Mouse (Mus musculus) heart, postnatal 25 days (tissue): ENCODE results near the gene Caly. TPM values are rescaled to one million over a fixed set of nuclear protein-coding genes. Genes with fewer than 3 reads are reported as not detected.
A peak's percentile ranks its signal among the peaks of the same experiment; 100 is the strongest.

Experiments
- DNase-seq: peaks from one replicate; pipeline ENCODE4 v3.0.0; 2022; ENCODE audit warnings: low spot score
- intact Hi-C: fragments of 180-260 bp; cut with DNase I; formaldehyde crosslinking; loops from one replicate; pipeline ENCODE4 v1.15.1; 2025
- total RNA-seq, 2 experiments: library from RNA; stranded (reverse); gene quantifications; 2 replicates each; pipeline ENCODE4 v1.2.3; 2021

Gene Caly
- total RNA-seq, 2 experiments from 2014 or later, result not detected

DNA sequence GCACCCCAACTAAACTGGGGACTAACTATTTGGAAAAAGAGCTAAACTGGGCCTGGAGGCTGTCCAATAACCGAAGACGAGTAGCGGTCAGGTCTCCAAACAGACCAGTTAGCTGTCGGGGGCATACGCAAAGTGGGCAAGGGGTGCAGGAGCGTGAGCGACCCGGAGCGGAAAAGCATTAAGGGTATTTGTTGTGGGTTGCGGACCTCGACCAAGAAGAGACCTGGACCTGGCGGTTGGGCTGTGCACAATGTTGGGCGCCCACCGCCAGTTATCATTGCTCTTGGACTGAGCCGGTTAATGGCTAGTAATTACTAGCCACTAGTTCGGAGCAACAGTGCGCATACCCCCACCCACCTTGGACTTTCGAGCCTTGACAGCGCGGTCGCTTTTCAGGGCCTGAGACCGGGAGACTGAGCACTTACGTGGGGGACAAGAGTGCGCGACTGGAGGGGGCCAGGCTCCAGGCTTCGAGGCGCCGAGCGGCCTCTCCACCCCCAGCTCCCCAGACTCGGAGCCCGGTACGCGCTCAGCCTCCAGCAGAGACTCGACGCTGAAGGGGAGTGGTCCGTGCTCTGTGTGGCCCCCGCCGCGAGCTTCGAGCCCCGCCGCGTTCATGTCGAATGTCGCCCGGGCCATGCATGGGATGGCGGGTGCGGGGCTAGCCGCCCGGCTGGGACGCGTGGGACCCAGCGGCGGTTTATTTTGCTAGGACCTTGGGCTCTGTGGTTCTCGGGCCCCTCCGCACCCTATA, 33.8 kb downstream of the Caly start, which contains the start of gene Msx3:
Gene Msx3 (minus strand): TSS at position 729 of the 754 bp plus-strand sequence.
- intact Hi-C loops, result no loop called here
- no peak for DNase-seq

DNA sequence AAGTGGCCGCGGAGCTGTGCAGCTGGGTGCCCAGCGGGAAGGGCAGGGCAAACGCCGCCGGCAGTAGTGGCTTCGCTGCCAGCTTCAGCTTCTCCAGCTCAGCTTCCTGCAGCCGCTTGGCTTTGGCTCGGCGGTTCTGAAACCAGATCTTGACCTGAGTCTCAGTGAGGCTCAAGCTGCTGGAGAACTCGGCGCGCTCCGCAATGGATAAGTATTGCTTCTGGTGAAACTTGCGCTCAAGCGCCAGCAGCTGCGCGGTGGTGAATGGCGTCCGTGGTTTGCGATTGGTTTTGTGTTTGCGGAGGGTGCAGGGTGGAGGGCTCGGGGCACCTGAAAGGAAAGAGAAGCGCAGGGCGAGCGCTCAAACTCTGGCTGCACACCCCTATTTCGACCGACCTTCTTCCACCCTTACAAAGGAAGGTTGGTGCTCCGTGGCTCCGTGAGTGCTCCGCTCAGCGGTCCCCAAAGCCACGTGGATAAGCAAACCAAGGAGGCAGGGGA, 34.5 kb downstream of the Caly start:
- DNase-seq, result no peak
- intact Hi-C loops, result no loop called here

DNA sequence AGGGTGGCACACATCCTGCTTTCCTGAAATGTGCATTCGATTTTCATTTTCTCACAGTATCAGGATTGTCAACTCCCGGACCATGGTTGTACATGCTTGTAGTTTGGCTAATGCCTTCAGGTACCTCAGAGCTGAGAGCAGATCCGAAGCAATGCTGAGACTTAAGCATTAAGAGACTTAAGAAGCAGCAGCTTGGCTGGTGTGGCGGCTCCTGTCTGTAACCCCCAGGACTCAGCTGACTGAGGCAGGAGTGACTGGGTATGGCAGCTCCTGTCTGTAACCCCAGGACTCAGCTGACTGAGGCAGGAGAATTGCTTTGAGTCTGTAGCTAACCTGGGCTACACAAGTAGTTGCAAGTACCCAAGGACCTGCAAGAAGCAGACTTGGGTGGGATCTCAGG, 36.8 kb downstream of the Caly start:
- no peak for DNase-seq
- intact Hi-C loops, result no loop called here

DNA sequence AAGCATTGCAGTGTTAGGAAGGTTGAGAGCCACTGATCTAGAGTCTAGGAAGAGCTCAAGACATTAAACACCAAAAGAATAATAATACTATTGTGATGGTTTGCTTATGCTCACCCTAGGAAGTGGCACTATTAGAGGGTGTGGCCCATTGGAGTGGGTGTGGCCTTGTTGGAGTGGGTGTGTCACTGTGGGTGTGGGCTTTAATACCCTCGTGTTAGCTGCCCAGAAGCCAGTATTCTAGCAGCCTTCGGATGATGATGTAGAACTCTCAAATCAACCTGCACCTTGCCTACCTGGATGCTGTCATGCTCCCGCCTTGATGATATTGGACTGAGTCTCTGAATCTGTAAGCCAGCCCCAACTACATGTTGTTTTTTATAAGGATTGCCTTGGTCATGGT, 39.6 kb downstream of the Caly start:
- DNase-seq, result no peak
- intact Hi-C loops, result no loop called here

DNA sequence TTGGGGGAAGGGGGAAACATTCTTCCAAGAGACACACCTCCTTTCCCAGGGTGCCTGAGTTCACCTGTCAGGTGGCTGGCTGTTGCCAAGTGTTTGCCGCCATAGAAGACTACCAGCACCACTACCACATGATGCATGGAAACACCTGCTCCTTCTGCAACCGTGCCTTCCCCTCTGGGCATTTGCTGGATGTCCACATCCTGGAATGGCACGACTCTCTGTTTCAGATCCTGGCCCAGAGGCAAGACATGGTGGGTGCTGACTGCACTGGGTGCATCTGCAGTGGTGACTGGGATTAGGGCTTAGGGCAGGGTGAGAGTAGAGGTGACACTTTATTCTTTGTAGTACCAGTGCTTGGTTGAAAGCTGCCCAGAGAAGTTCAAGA, 45.2 kb downstream of the Caly start:
- intact Hi-C loops, result loop anchor here (5.0 to 10.0 kb wide), 2 partner anchors 78 to 100 kb away; partner anchors contain the start of genes Echs1, Mtg1 and Paox
- no peak for DNase-seq

DNA sequence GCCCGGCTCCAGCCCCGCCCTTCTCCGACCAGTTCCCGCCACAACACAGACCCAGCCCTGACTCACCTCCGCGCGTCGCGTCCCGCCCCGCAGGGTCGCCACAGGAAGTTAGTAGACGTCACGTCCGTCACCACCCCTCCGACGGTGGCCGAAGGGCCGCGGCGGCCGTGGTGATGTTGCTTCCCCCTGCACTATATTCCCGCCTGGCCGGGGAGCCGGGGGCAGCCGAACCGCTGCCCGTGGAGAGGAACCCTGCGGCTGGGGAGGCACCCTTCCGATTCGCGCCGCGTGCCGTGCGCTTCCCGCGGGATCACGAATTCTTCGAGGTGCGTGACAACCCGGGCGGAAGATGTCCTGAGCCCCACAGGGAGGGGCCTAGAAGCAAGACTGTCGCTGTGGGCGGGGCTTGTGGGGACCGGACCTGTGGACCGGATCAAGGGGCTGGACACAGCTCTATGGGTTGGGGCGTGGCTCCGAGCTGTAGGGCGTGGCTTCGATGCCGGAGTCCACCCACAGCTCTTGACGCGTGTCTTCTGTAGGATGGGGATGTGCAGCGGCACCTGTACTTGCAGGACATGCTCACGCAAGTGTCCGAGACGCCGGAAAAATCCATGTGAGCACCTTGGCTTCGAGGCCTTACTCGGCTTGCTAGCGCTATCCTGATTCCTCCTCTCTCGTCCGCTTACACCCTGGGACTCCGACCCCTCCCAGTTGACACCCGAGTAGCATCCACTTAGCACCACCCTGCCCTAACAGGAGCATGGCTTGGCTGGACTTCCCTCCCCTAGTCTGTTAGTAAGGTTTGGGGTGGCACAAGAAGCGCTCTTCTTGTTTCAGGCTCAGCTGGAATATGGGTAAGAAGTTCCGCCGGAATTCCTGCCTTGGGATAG, 45.8 kb downstream of the Caly start, which contains the start of the genes Zfp511 and Tubgcp2:
Gene Zfp511 (plus strand): TSS at position 111 of the 890 bp plus-strand sequence.
Gene Tubgcp2 (minus strand): TSS at position 389 of the 890 bp plus-strand sequence.
- intact Hi-C loops, result loop anchor here (5.0 to 10.0 kb wide), 2 partner anchors 78 to 101 kb away; partner anchors contain the start of genes Echs1, Mtg1 and Paox
- DNase-seq, result peak; percentile 90

DNA sequence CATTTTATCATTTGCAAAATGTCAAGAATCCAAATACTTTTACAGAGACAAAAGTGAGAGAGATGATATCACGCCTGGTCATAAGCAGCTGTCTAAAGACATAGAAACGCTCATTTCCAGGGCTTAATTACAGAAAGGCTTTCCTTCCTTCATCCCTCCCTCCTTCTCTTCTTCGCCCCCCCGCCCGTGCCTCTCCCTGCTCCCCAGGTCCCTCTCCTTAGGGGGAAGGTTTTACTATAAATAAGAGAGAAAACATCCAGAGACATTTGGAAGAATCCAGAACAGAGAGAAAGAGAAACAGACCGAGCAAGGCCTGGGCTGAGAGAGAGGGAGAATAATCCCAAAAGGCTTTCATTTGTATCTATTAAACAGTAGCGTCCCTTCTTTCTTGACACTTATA, 46.9 kb downstream of the Caly start:
- no peak for DNase-seq
- intact Hi-C loops, result loop anchor here (5.0 to 10.0 kb wide), 2 partner anchors 79 to 102 kb away; partner anchors contain the start of genes Echs1, Mtg1 and Paox

DNA sequence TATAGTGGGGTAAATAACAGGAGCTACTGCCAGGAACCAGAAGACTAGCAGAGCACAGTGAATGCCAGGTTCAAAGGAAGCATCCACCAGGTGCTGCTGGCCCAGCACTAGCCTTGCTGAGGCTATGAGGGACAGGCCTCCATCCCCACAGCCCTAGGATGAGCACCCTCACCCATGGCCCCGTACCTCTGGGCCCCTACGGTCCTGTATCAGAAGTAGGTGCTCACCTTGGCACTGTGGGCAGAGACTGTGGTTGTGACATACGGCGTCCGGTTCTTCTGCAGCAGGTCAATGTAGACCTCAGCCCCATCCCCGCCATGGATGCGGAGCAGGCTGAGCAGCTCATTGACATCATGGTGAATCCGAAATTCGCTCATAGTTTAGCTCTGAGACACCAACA, 49.0 kb downstream of the Caly start:
- no peak for DNase-seq
- intact Hi-C loops, result loop anchor here (10.0 kb wide), 1 partner anchor 81 kb away; the partner anchor contains the start of genes Echs1 and Paox

DNA sequence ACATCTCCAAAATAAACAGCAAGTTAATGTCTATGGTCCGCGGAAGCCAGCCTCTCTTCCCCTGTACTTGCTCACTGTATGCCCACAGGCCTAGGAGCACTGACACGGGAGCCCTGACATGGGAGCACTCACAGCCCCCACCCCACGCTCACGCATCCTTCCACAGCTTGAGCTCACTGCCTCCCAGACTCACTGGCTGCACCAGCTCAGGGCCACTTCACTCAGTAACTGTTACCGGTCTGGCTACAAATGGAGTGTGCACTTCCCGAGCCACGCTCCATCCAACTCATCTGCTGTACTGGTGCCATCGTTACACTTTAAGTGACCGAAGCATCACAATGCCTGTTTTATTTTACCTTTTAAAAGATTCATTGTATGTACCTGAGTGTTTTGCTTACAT, 50.0 kb downstream of the Caly start:
- intact Hi-C loops, result loop anchor here (10.0 kb wide), 1 partner anchor 82 kb away; the partner anchor contains the start of genes Echs1 and Paox
- no peak for DNase-seq

DNA sequence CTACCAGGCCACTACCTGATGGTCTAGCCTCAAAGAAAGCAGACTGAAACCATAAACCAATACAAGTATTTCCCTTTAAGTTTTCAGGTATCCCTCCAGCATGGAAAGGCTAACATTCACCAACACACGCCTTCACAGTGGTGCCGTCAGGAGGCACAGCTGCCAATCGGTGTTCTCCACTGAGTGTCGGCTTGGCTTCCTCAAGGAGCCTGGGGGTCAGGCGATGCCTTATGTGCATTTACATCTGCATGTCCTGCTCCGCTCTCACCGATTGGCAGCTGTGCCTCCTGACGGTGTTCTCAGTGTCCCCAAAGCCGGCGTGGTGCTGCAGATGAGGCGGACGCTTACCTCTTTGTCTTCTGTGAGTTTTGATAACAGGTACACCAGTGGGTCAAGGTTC, 50.6 kb downstream of the Caly start:
- intact Hi-C loops, result loop anchor here (10.0 kb wide), 1 partner anchor 83 kb away; the partner anchor contains the start of genes Echs1 and Paox

More for the DNA sequence above, 50.6 kb downstream of the Caly start:
- DNase-seq, result no peak

Other genes with a start within 250 kb of the Caly start
- gene Adgra1, start 248.4 kb downstream of the Caly start, total RNA-seq, result under 1 TPM in 1 of 2 experiments, not detected in 1; 0.28 TPM
- gene Kndc1, start 187.9 kb downstream of the Caly start, total RNA-seq, result not detected
- gene Utf1, start 138.8 kb downstream of the Caly start, total RNA-seq, result not detected
- not detected for gene 6430531B16Rik, start 103.8 kb downstream of the Caly start, total RNA-seq
- gene Adam8, start 90.0 kb downstream of the Caly start, total RNA-seq, result under 1 TPM; 0.20 to 0.73 TPM
- gene Zfp511, start 46.2 kb downstream of the Caly start, total RNA-seq, result 10 to 100 TPM; 10.9 to 11.2 TPM
- 10 to 100 TPM; 25.4 to 27.2 TPM for gene Tubgcp2, start 45.9 kb downstream of the Caly start, total RNA-seq
- gene Msx3, start 33.5 kb downstream of the Caly start, total RNA-seq, result not detected
- gene Prap1, start 10.8 kb upstream of the Caly start, total RNA-seq, result not detected
- 10 to 100 TPM; 80.9 to 84.0 TPM for gene Fuom, start 19.9 kb upstream of the Caly start, total RNA-seq
- 1 to 10 TPM; 3.5 to 3.7 TPM for gene Paox, start 33.3 kb upstream of the Caly start, total RNA-seq
- gene Echs1, start 33.9 kb upstream of the Caly start, total RNA-seq, result 100 to 1,000 TPM; 441 to 471 TPM
- gene Mtg1, start 55.0 kb upstream of the Caly start, total RNA-seq, result 10 to 100 TPM; 22.9 to 30.8 TPM
- gene Sprn, start 72.3 kb upstream of the Caly start, total RNA-seq, result under 1 TPM; 0.36 to 0.84 TPM
- not detected for gene Olfr522, start 82.2 kb upstream of the Caly start, total RNA-seq
- gene Olfr523, start 90.7 kb upstream of the Caly start, total RNA-seq, result not detected
- gene Olfr524, start 123.4 kb upstream of the Caly start, total RNA-seq, result not detected
- gene Cd163l1, start 135.7 kb upstream of the Caly start, total RNA-seq, result not detected
- gene 5830411N06Rik, start 164.7 kb upstream of the Caly start, total RNA-seq, result not detected
- not detected for gene Olfr525, start 238.3 kb upstream of the Caly start, total RNA-seq